Mouse (Mus musculus) spleen, adult 2 months (tissue): ENCODE measurements around the gene Rab1b. TPM values are rescaled to one million over a fixed set of nuclear protein-coding genes. Genes with fewer than 3 reads are reported as not detected.

ENCODE experiments used
- DNase-seq, 2 experiments: peaks; one replicate each; pipeline versions ENCODE4 v3.0.0 to v3.0.0-alpha.2; 2012 to 2021; ENCODE audit warnings: low spot score in 2 of 2, low read depth in 1 of 2
- H3K27ac ChIP-seq: fragments of 200-500 bp; 2 replicates; pipeline ENCODE4 v1.5.1; 2012; ENCODE audit warnings: low read length, inconsistent platforms; ENCODE audit not compliant: insufficient read depth
- H3K27me3 ChIP-seq: fragments of 200-500 bp; 2 replicates; pipeline ENCODE4 v1.6.1; 2012; ENCODE audit warnings: mild to moderate bottlenecking, moderate library complexity, low read length, inconsistent platforms; ENCODE audit not compliant: control insufficient read depth, insufficient read depth
- H3K36me3 ChIP-seq: fragments of 200-500 bp; 2 replicates; pipeline ENCODE4 v1.6.1; 2012; ENCODE audit warnings: mild to moderate bottlenecking, low read length, inconsistent platforms; ENCODE audit not compliant: control insufficient read depth, insufficient read depth
- H3K4me1 ChIP-seq: fragments of 200-500 bp; 2 replicates; pipeline ENCODE4 v1.6.1; 2011; ENCODE audit warnings: inconsistent platforms; ENCODE audit not compliant: control insufficient read depth, insufficient read depth, insufficient read length
- H3K4me3 ChIP-seq: fragments of 200-500 bp; 2 replicates; pipeline ENCODE4 v1.5.1; 2011; ENCODE audit warnings: mild to moderate bottlenecking, inconsistent platforms; ENCODE audit not compliant: insufficient read depth, insufficient read length; ENCODE audit errors: extremely low read depth
- CTCF ChIP-seq: fragments of 200-500 bp; IDR thresholded peaks from 2 replicates; pipeline ENCODE4 v1.5.1; 2011; ENCODE audit warnings: mild to moderate bottlenecking, inconsistent platforms; ENCODE audit not compliant: insufficient read depth, insufficient read length, insufficient replicate concordance; ENCODE audit errors: extremely low read depth
- POLR2A ChIP-seq: fragments of 200-500 bp; IDR thresholded peaks from 2 replicates; pipeline ENCODE4 v1.6.1; 2011; ENCODE audit warnings: low read depth, low read length, inconsistent platforms
- whole genome bisulfite sequencing: fragments of 180-500 bp; shearing (Covaris S2); methylation state at CpG from one replicate; pipeline ENCODE4 v1.1.7; 2018; 5-methylcytosine and 5-hydroxymethylcytosine counted together
- polyA plus RNA-seq: library from polyadenylated mRNA; depleted of rRNA; stranded (reverse); fragments of >200 nt; gene quantifications from 2 replicates; pipeline ENCODE4 v1.2.3, GENCODE M21; 2012

Rab1b gene
- polyA plus RNA-seq, 1 experiment = 116 TPM

GRCm38 (mm10) chr19:5109659-5110453, 3.0 kb upstream of the Rab1b start:
- TF ChIP-seq POLR2A (no peak), CTCF (peak; percentile 24; the same call in 1 of the 2 replicates)
- Histone ChIP-seq H3K4me3 (no peak overlapping the region), H3K4me1 (peaks cover 7% of the 10 kb centered on the region; the same call in 1 of the 2 replicates), H3K36me3 (peaks cover 8% of the 10 kb centered on the region; the same call in 1 of the 2 replicates), H3K27me3 (no peaks in the 10 kb centered on the region), H3K27ac (no peak overlapping the region)
- 89% methylated on average over 19 of the region's 19 CpGs for WGBS
- DNase-seq = no peak

GRCm38 (mm10) chr19:5108702-5109101, 1.8 kb upstream of the Rab1b start:
- Histone ChIP-seq H3K36me3 (peaks cover 11% of the 10 kb centered on the region; the same call in 1 of the 2 replicates), H3K27me3 (no peaks in the 10 kb centered on the region)

GRCm38 (mm10) chr19:5108271-5108575, 1.4 kb upstream of the Rab1b start:
- no peak overlapping the region for H3K4me3 ChIP-seq
- H3K36me3 ChIP-seq = peaks cover 14% of the 10 kb centered on the region
- H3K27me3 ChIP-seq = no peaks in the 10 kb centered on the region
- DNase-seq = no peak
- no peak for TF ChIP-seq POLR2A
- TF ChIP-seq CTCF = no peak
- H3K4me1 ChIP-seq = peaks cover 7% of the 10 kb centered on the region; the same call in 1 of the 2 replicates
- H3K27ac ChIP-seq = no peak overlapping the region
- 62% methylated on average over 5 of the region's 5 CpGs for WGBS

More at GRCm38 (mm10) chr19:5108702-5109101, 1.8 kb upstream of the Rab1b start:
- DNase-seq = no peak
- TF ChIP-seq CTCF = no peak
- no peak for TF ChIP-seq POLR2A
- 93% methylated on average over 4 of the region's 4 CpGs for WGBS
- H3K4me3 ChIP-seq = no peak overlapping the region
- peaks cover 7% of the 10 kb centered on the region; the same call in 1 of the 2 replicates for H3K4me1 ChIP-seq
- H3K27ac ChIP-seq = no peak overlapping the region

GRCm38 (mm10) chr19:5107556-5108270, 841 bp upstream of the Rab1b start:
- Histone ChIP-seq H3K4me1 (peaks cover 7% of the 10 kb centered on the region; the same call in 1 of the 2 replicates), H3K27me3 (no peaks in the 10 kb centered on the region), H3K4me3 (no peak overlapping the region), H3K36me3 (peaks cover 17% of the 10 kb centered on the region), H3K27ac (no peak overlapping the region)
- no peak for TF ChIP-seq CTCF
- no peak for TF ChIP-seq POLR2A
- WGBS = 89% methylated on average over 18 of the region's 18 CpGs
- DNase-seq = no peak

GRCm38 (mm10) chr19:5106074-5106473, 798 bp downstream of the Rab1b start:
- DNase-seq = no peak

GRCm38 (mm10) chr19:5098363-5099143, 8.3 kb downstream of the Rab1b start, which contains the start of gene Cnih2:
Gene Cnih2 (minus strand): TSS chr19:5098521.
- Histone ChIP-seq H3K27ac (no peak within 1 kb of the TSS), H3K27me3 (peaks cover 4% of the 10 kb centered on the region), H3K36me3 (peaks cover 33% of the 10 kb centered on the region), H3K4me3 (peak within 1 kb of the TSS; percentile 27; the same call in 1 of the 2 replicates), H3K4me1 (peaks cover 8% of the 10 kb centered on the region)
- TF ChIP-seq POLR2A (no peak), CTCF (no peak)
- WGBS = 12% methylated on average over 45 of the region's 48 CpGs
- no peak for DNase-seq

More at GRCm38 (mm10) chr19:5106074-5106473, 798 bp downstream of the Rab1b start:
- TF ChIP-seq POLR2A (no peak), CTCF (no peak)
- 2% methylated on average over 9 of the region's 9 CpGs for WGBS
- Histone ChIP-seq H3K36me3 (peaks cover 24% of the 10 kb centered on the region), H3K4me3 (peak overlapping the region; percentile 97), H3K4me1 (peaks cover 7% of the 10 kb centered on the region; the same call in 1 of the 2 replicates), H3K27ac (peak overlapping the region; percentile 98), H3K27me3 (no peaks in the 10 kb centered on the region)
